Mouse (Mus musculus) retina, adult 2 months (tissue): ENCODE measurements around the gene Olfr617.
"Not testable (repeated sequence)": the region's sequence is repeated elsewhere in the genome, so short reads cannot be mapped to it uniquely, and the experiment has no call there.

ENCODE experiments used
- DNase-seq: peaks from one replicate; pipeline ENCODE4 v3.0.0-alpha.2; 2012; ENCODE audit warnings: low read depth, low spot score

Olfr617 gene

GRCm38 (mm10) chr7:103572761-103573160 is at the start of gene Olfr617:
Olfr617 (plus strand) TSS chr7:103573061.
- DNase-seq: no peak

- not testable (repeated sequence) for DNase-seq
These were observed 30.2 kb upstream of the Olfr617 start, which contains the start of gene Olfr612 for GRCm38 (mm10) chr7:103542617-103543016. Olfr612 (minus strand) TSS chr7:103542717.

- DNase-seq: no peak
These were observed 25.1 kb upstream of the Olfr617 start, which contains the start of gene Olfr613 for GRCm38 (mm10) chr7:103547774-103548173. Olfr613 (plus strand) TSS chr7:103548074.

GRCm38 (mm10) chr7:103555779-103556178 is 17.1 kb upstream of the Olfr617 start, which contains the start of gene Olfr615:
Olfr615 (plus strand) TSS chr7:103556079.
- no peak for DNase-seq

GRCm38 (mm10) chr7:103569043-103569442 is 3.8 kb upstream of the Olfr617 start, which contains the start of gene Olfr616:
Olfr616 (minus strand) TSS chr7:103569143.
- no peak for DNase-seq

- DNase-seq: no peak
These were observed 16.9 kb downstream of the Olfr617 start, which contains the start of gene Olfr618 for GRCm38 (mm10) chr7:103589803-103590202. Olfr618 (plus strand) TSS chr7:103590103.

GRCm38 (mm10) chr7:103600275-103600674 is 27.4 kb downstream of the Olfr617 start, which contains the start of gene Olfr619:
Olfr619 (plus strand) TSS chr7:103600575.
- no peak for DNase-seq

- no peak for DNase-seq
These were observed 34.6 kb downstream of the Olfr617 start for GRCm38 (mm10) chr7:103607425-103607824.

- DNase-seq: no peak
These were observed 39.6 kb downstream of the Olfr617 start, which contains the start of gene Olfr620 for GRCm38 (mm10) chr7:103612434-103612833. Olfr620 (minus strand) TSS chr7:103612534.
